Mouse (Mus musculus) thymus, adult 2 months (tissue): ENCODE data around the gene Wdhd1.

Source experiments
- CTCF ChIP-seq: fragments of 200-500 bp; IDR thresholded peaks from 2 replicates; pipeline ENCODE4 v1.5.1; 2012; ENCODE audit warnings: mild to moderate bottlenecking, control low read depth, low read length, moderate library complexity, borderline replicate concordance; ENCODE audit not compliant: control insufficient read depth, poor library complexity, insufficient read depth; ENCODE audit errors: extremely low read depth
- POLR2A ChIP-seq: fragments of 200-500 bp; IDR thresholded peaks from 2 replicates; pipeline ENCODE4 v1.6.1; 2012; ENCODE audit warnings: mild to moderate bottlenecking, low read length, control low read depth, moderate library complexity; ENCODE audit not compliant: control insufficient read depth, poor library complexity, insufficient read depth; ENCODE audit errors: extremely low read depth

DNA sequence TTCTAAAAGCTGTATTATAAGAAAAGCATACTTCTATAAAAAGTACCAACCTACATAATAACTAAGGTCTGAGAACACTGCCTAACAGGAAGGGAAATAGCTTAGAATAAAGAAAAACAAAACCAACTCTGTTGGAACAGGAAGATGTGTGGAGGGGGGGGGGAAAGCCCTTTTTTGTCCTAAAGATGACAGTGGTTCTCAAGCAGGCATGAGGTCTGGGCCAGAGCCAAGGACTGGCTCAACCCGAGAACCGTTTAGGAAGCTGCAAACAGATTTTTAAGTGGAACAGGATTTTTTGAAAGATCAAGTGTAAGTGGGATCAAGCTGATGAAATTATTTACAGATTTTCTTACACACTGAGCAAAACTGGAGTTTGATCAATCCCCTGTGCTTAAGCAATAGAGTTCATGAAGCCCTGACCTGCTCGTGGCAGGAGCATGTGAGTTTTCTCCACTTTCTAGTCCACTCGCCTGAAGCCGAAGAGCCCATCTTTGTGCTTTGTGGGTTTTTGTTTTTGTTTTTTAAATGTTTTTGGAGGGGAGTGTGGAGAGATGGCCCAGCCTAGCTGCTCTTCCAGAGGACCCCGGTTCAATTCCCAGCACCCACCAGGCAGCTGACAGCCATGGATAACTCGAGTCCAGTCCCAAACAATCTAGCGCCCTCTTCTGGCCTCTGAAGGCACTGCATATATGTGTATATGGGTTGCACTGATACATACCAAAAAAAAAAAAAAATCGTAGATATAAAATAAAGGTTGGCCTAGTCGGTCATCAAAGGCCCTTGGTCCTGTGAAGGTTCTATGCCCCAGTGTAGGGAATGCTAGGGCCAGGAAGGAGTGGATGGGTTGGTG lies 52.0 kb downstream of the Wdhd1 start:
- TF ChIP-seq CTCF (0 out of 2 replicates have a peak, but pooled peaks have one; percentile 62), POLR2A (no peak)
